Mouse (Mus musculus) liver, embryonic 14.5 days (tissue): Measurements from ENCODE around the gene Zfp174.

Source experiments
- CTCF ChIP-seq: IDR thresholded peaks from 2 replicates; pipeline ENCODE4 v1.5.1; 2016; ENCODE audit warnings: antibody characterized with exemption, low read depth, control low read depth
- EP300 ChIP-seq: IDR thresholded peaks from 2 replicates; pipeline ENCODE4 v1.6.1; 2016; ENCODE audit warnings: antibody characterized with exemption, low read depth

- TF ChIP-seq CTCF (no peak), EP300 (no peak)
These were observed 803 bp downstream of the Zfp174 start for GRCm38 (mm10) chr16:3847871-3848270.
